Mouse (Mus musculus): ENCODE measurements at regions not wholly inside any gene's neighbourhood (a gene's known extent, or its start where the extent isn't known, plus 50 kb on each side); places are given as distances from the start of the nearest gene placed in this dataset.

DNA sequence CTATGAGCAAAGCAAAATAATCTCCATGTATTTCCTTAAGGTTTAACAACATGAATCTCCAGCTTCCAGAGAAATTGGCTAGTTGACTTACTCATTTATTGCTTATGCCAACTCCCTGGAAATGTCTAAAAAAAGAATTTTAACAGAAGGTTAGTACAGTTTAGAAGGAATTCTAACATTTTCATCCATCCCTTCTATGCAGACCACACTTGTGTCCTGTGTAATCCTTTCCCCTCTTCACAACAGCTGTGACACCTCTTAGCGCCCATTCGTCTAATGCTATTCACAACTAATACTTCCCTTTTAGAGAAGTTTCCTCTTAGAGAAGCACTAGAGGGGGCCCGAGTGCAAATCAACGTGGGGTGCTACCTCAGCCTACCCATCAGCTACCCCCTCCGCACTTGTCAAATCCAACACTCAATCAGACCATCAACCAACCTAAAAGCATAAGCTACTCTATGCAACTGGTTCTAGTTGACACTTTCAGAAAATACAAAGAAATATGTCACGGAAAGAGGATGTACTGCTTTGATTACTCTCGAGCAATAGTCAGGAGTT lies 428.4 kb upstream of the Mef2c start:
- H3K27ac ChIP-seq (ENCODE audit: control insufficient read depth, insufficient read depth, low read length) = no peak overlapping the region
- WGBS = 48% methylated on average over 7 of the region's 7 CpGs
- H3K36me3 ChIP-seq (ENCODE audit: control insufficient read depth, insufficient read depth, low read length) = no peaks in the 10 kb centered on the region
- TF ChIP-seq POLR2A (IDR thresholded peaks at IDR 0.05; ENCODE audit: control insufficient read depth, extremely low read depth, insufficient read depth, low read length, poor library complexity) (no peak), CTCF (IDR thresholded peaks at IDR 0.05; ENCODE audit: borderline replicate concordance, control insufficient read depth, extremely low read depth, insufficient read depth, low read length, poor library complexity) (no peak)
- DNase-seq = peak; percentile 2
- no peaks in the 10 kb centered on the region for H3K27me3 ChIP-seq (ENCODE audit: control insufficient read depth, insufficient read depth, low read length)
- H3K4me1 ChIP-seq (replicated peaks; ENCODE audit: control insufficient read depth, insufficient read depth, low read length) = no peaks in the 10 kb centered on the region
- H3K4me3 ChIP-seq (ENCODE audit: control insufficient read depth, insufficient read depth, low read length) = no peak overlapping the region

DNA sequence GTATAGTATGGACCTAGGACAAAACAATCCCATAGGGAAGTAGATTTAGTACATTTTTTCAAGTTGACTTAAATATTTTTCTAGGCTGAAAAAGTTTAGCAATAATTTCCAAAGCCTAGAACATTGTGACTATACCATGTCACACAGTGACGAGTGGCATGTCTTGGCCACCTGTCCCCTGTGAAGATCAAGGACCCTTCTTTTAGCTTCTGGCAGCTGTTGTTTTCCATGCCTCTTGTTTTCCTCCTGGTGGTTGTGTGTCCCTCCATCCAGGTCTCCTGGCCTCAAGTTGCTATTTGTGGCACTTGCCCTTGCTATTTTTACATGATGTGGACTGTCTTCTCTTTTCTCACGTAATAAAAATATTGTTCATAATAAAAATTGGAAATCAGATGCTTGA lies 427.2 kb upstream of the Mef2c start:
- H3K4me3 ChIP-seq (ENCODE audit: control insufficient read depth, insufficient read depth, low read length) = no peak overlapping the region
- DNase-seq = no peak
- no peak for TF ChIP-seq POLR2A (IDR thresholded peaks at IDR 0.05; ENCODE audit: control insufficient read depth, extremely low read depth, insufficient read depth, low read length, poor library complexity)
- no peak for TF ChIP-seq CTCF (IDR thresholded peaks at IDR 0.05; ENCODE audit: borderline replicate concordance, control insufficient read depth, extremely low read depth, insufficient read depth, low read length, poor library complexity)
- 87% methylated on average over 2 of the region's 2 CpGs for WGBS
- no peaks in the 10 kb centered on the region for H3K4me1 ChIP-seq (replicated peaks; ENCODE audit: control insufficient read depth, insufficient read depth, low read length)
- no peaks in the 10 kb centered on the region for H3K36me3 ChIP-seq (ENCODE audit: control insufficient read depth, insufficient read depth, low read length)
- no peak overlapping the region for H3K27ac ChIP-seq (ENCODE audit: control insufficient read depth, insufficient read depth, low read length)
- no peaks in the 10 kb centered on the region for H3K27me3 ChIP-seq (ENCODE audit: control insufficient read depth, insufficient read depth, low read length)

DNA sequence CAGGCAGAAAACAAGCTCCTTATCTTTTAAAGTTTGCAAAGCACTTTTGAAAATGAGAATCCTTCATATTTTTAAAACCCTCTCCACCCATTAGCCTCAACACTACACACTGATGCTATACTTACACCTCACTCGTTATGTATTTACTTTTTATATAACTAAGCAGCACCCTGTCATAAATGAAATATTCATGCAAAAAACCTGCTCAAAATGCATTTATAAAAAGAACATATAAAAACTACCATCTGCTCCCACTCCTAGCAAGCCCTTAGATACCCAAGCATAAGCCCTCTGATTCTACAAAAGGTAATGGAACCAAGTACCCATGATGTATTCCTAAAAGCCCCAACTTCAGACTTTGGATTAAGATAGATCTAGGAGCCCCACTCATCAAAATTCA lies 426.7 kb upstream of the Mef2c start:
- Histone ChIP-seq H3K27me3 (ENCODE audit: control insufficient read depth, insufficient read depth, low read length) (no peaks in the 10 kb centered on the region), H3K4me3 (ENCODE audit: control insufficient read depth, insufficient read depth, low read length) (no peak overlapping the region), H3K4me1 (replicated peaks; ENCODE audit: control insufficient read depth, insufficient read depth, low read length) (no peaks in the 10 kb centered on the region), H3K27ac (ENCODE audit: control insufficient read depth, insufficient read depth, low read length) (no peak overlapping the region), H3K36me3 (ENCODE audit: control insufficient read depth, insufficient read depth, low read length) (no peaks in the 10 kb centered on the region)
- WGBS = 91% methylated on average over 1 of the region's 1 CpGs
- no peak for TF ChIP-seq POLR2A (IDR thresholded peaks at IDR 0.05; ENCODE audit: control insufficient read depth, extremely low read depth, insufficient read depth, low read length, poor library complexity)
- no peak for TF ChIP-seq CTCF (IDR thresholded peaks at IDR 0.05; ENCODE audit: borderline replicate concordance, control insufficient read depth, extremely low read depth, insufficient read depth, low read length, poor library complexity)
- no peak for DNase-seq

DNA sequence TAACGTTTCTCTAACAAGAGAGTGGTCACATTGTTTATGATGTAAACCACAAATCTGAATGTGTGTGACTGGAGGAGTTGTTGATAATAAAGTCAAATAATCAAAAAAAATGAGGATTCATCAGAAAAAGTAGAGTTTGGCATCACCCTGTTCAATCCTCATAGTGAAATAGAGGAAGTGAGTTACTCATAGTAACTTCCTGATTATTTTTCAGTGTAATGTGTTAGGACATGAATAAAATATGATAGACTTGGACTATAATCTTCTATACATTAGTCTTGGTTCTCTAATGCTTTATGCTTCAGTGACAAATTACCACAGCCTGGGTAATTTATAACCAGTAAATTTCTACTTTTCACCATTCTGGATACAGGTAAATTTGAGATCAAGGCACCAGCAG lies 424.5 kb upstream of the Mef2c start:
- Histone ChIP-seq H3K27me3 (ENCODE audit: control insufficient read depth, insufficient read depth, low read length) (no peaks in the 10 kb centered on the region), H3K4me1 (replicated peaks; ENCODE audit: control insufficient read depth, insufficient read depth, low read length) (no peaks in the 10 kb centered on the region), H3K36me3 (ENCODE audit: control insufficient read depth, insufficient read depth, low read length) (no peaks in the 10 kb centered on the region), H3K27ac (ENCODE audit: control insufficient read depth, insufficient read depth, low read length) (no peak overlapping the region), H3K4me3 (ENCODE audit: control insufficient read depth, insufficient read depth, low read length) (no peak overlapping the region)
- no peak for DNase-seq
- WGBS = 67% methylated on average over 1 of the region's 1 CpGs
- no peak for TF ChIP-seq CTCF (IDR thresholded peaks at IDR 0.05; ENCODE audit: borderline replicate concordance, control insufficient read depth, extremely low read depth, insufficient read depth, low read length, poor library complexity)

DNA sequence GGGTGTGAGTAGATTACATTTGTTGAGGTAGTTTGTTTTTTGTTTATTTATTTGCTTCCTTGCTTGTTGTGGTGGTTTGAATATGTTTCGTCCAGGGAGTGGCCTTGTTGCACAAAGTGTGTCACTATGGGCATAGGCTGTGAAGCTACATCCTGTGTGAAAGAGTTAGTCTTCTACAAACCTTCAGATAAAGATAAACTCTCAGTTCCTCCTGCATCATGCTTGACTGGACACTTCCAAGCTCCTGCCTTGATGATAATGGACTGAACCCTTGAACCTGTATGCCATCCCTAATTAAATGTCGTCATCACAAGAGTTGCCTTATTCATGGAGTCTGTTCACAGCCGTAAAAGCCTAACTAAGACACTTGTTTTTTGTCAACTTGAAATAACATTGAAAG lies 418.9 kb upstream of the Mef2c start:
- Histone ChIP-seq H3K27ac (ENCODE audit: control insufficient read depth, insufficient read depth, low read length) (no peak overlapping the region), H3K4me3 (ENCODE audit: control insufficient read depth, insufficient read depth, low read length) (no peak overlapping the region), H3K27me3 (ENCODE audit: control insufficient read depth, insufficient read depth, low read length) (no peaks in the 10 kb centered on the region), H3K36me3 (ENCODE audit: control insufficient read depth, insufficient read depth, low read length) (no peaks in the 10 kb centered on the region), H3K4me1 (replicated peaks; ENCODE audit: control insufficient read depth, insufficient read depth, low read length) (no peaks in the 10 kb centered on the region)
- WGBS = 96% methylated on average over 3 of the region's 3 CpGs
- TF ChIP-seq CTCF (IDR thresholded peaks at IDR 0.05; ENCODE audit: borderline replicate concordance, control insufficient read depth, extremely low read depth, insufficient read depth, low read length, poor library complexity) (no peak), POLR2A (IDR thresholded peaks at IDR 0.05; ENCODE audit: control insufficient read depth, extremely low read depth, insufficient read depth, low read length, poor library complexity) (no peak)
- DNase-seq = no peak

DNA sequence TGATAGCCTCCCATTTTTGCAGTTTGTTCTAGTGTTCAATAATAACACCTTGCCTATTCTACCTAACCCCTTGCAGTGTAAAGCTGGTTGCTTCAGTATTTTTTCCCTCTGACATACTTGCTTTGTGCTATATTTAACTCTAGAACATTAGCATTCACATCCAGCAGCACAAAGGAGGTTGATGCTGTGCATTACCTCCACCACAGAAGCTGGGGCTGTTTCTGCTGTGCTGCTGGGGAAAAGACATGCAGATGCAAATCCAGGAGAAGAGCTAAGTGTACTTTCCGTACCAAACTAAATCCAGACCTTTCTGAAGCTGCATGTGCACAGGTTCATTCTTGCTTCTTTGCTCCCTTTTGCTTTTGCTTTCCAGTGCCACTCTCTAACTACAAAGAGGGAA lies 403.9 kb upstream of the Mef2c start:
- WGBS = 82% methylated on average over 1 of the region's 1 CpGs
- Histone ChIP-seq H3K4me1 (replicated peaks; ENCODE audit: control insufficient read depth, insufficient read depth, low read length) (no peaks in the 10 kb centered on the region), H3K4me3 (ENCODE audit: control insufficient read depth, insufficient read depth, low read length) (no peak overlapping the region), H3K27ac (ENCODE audit: control insufficient read depth, insufficient read depth, low read length) (no peak overlapping the region), H3K27me3 (ENCODE audit: control insufficient read depth, insufficient read depth, low read length) (no peaks in the 10 kb centered on the region), H3K36me3 (ENCODE audit: control insufficient read depth, insufficient read depth, low read length) (no peaks in the 10 kb centered on the region)
- no peak for DNase-seq
- TF ChIP-seq CTCF (IDR thresholded peaks at IDR 0.05; ENCODE audit: borderline replicate concordance, control insufficient read depth, extremely low read depth, insufficient read depth, low read length, poor library complexity) (no peak), POLR2A (IDR thresholded peaks at IDR 0.05; ENCODE audit: control insufficient read depth, extremely low read depth, insufficient read depth, low read length, poor library complexity) (no peak)

- H3K27ac ChIP-seq (ENCODE audit: control insufficient read depth, insufficient read depth, low read length) = no peak overlapping the region
- no peaks in the 10 kb centered on the region for H3K4me1 ChIP-seq (replicated peaks; ENCODE audit: control insufficient read depth, insufficient read depth, low read length)
- H3K27me3 ChIP-seq (ENCODE audit: control insufficient read depth, insufficient read depth, low read length) = no peaks in the 10 kb centered on the region
- H3K4me3 ChIP-seq (ENCODE audit: control insufficient read depth, insufficient read depth, low read length) = no peak overlapping the region
- 92% methylated on average over 3 of the region's 3 CpGs for WGBS
- H3K36me3 ChIP-seq (ENCODE audit: control insufficient read depth, insufficient read depth, low read length) = no peaks in the 10 kb centered on the region
- no peak for DNase-seq
- no peak for TF ChIP-seq POLR2A (IDR thresholded peaks at IDR 0.05; ENCODE audit: control insufficient read depth, extremely low read depth, insufficient read depth, low read length, poor library complexity)
- no peak for TF ChIP-seq CTCF (IDR thresholded peaks at IDR 0.05; ENCODE audit: borderline replicate concordance, control insufficient read depth, extremely low read depth, insufficient read depth, low read length, poor library complexity)
Measured at GRCm38 (mm10) chr13:83110610-83111009, 393.2 kb upstream of the Mef2c start.

Measured in thymus, adult 2 months (tissue).